Mouse (Mus musculus) cerebellum, adult 2 months (tissue): ENCODE measurements around the gene Phldb3.

Experiments
- CTCF ChIP-seq: fragments of 200-500 bp; IDR thresholded peaks from 2 replicates; pipeline ENCODE4 v1.5.1; 2011; ENCODE audit warnings: low read depth, mild to moderate bottlenecking, control low read depth, low read length, moderate library complexity, borderline replicate concordance; ENCODE audit not compliant: insufficient read depth
- POLR2A ChIP-seq: fragments of 200-500 bp; IDR thresholded peaks from 2 replicates; pipeline ENCODE4 v1.6.1; 2011; ENCODE audit warnings: low read length, control low read depth, borderline replicate concordance; ENCODE audit not compliant: insufficient read depth

DNA sequence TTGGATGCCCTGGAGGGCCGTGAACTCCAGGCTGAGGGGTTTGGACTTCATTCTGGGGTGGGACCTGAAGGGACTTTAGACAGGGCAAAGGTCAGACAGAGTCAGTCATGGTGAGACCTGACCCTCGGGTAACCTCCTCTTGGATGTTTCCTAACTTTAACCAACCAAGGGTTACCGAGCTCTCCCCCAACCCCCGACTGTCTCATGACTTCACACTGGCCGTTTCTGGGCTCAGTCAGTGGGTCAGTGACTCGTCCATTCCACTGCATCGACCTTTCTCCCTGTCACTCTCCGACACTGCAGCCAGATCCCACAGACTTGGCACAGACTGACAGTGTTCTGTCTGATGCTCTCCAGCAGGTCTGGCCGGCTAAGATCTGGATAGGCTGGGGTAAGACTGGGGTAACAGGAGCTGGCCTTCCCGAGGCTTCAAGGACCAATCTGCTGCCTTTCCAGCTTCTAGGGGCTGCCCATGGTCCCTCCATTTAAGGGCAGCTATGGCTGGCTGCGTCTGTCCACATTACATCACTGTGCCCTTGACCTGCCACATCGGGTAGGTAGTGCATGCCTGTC, 36.3 kb upstream of the Phldb3 start:
- TF ChIP-seq CTCF (no peak), POLR2A (no peak)
